Mouse (Mus musculus) R1 (cell line): ENCODE data around the gene Kcnj6.

Experiments used
- DNase-seq: peaks from one replicate; pipeline ENCODE4 v3.0.0-alpha.2; 2018; ENCODE audit warnings: low read depth, low spot score

Kcnj6 gene

GRCm38 (mm10) chr16:94720476-94721153 is 276.9 kb downstream of the Kcnj6 start:
- no peak for DNase-seq

- DNase-seq: no peak
Observed at GRCm38 (mm10) chr16:94719488-94719887, 278.0 kb downstream of the Kcnj6 start.

GRCm38 (mm10) chr16:94718919-94719318 is 278.6 kb downstream of the Kcnj6 start:
- DNase-seq: no peak

- DNase-seq: no peak
Observed at GRCm38 (mm10) chr16:94717051-94717450, 280.4 kb downstream of the Kcnj6 start.

GRCm38 (mm10) chr16:94714483-94714882 is 283.0 kb downstream of the Kcnj6 start:
- peak; percentile 31 for DNase-seq

GRCm38 (mm10) chr16:94713480-94714094 is 283.9 kb downstream of the Kcnj6 start:
- DNase-seq: peak; percentile 83

GRCm38 (mm10) chr16:94701971-94702370 is 295.5 kb downstream of the Kcnj6 start:
- DNase-seq: no peak

GRCm38 (mm10) chr16:94701141-94701540 is 296.4 kb downstream of the Kcnj6 start:
- peak; percentile 46 for DNase-seq
